Mouse (Mus musculus): ENCODE data around the gene Lrch3. TPM values are rescaled to one million over a fixed set of nuclear protein-coding genes. Genes with fewer than 3 reads are reported as not detected.

The Lrch3 gene
- 24.9 TPM for polyA plus RNA-seq (2014; fragmentation: Illumina TruSeq; extraction: RNeasy Lipid Tissue Mini Kit (QIAGEN cat#74804); ENCODE audit: low read depth, low replicate concordance)

DNA sequence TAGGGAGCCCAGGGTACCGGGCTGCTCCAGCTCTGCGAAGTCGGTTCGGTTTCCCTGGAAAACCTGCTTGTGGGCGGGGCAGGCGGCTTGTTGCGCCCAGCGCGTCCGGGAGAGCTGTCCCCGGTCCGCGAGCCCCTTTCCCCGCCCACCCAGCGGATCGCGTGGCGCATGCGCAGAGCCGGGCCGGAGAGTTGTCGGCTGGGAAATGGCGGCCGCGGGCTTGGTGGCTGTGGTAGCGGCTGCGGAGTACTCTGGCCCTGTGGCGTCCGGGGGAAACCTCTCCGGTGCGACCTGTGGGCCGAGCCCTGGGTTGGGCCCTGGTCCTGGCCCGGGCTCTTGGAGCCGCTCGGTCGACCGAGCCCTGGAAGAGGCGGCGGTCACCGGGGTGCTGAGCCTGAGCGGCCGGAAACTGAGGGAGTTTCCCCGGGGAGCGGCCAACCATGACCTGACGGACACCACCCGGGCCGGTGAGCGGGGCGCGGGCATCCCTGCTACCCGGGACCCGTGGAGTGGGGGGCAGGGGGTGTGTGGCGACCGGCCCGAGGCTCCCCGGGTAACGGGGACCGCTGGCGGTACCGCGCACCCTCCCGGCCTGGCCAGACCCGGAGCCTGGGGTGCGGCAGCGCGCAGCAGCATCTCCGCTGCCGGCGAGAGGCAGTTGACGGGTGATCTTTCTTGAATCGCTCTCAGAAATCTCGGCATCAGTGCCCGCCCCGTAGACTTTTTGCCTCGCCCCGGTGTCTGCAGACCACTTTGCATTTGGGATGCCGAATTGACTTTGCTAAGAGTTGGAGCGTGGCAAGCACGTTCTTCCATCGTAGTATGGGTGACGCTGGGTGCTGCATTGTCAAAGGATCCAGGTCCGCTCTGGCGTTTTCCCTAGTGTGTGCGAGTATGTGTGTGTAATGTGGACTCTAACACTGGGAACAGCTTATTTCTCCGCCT is at the start of gene Lrch3:
Lrch3 (plus strand) TSS at position 164 of the 945 bp plus-strand sequence.

DNA sequence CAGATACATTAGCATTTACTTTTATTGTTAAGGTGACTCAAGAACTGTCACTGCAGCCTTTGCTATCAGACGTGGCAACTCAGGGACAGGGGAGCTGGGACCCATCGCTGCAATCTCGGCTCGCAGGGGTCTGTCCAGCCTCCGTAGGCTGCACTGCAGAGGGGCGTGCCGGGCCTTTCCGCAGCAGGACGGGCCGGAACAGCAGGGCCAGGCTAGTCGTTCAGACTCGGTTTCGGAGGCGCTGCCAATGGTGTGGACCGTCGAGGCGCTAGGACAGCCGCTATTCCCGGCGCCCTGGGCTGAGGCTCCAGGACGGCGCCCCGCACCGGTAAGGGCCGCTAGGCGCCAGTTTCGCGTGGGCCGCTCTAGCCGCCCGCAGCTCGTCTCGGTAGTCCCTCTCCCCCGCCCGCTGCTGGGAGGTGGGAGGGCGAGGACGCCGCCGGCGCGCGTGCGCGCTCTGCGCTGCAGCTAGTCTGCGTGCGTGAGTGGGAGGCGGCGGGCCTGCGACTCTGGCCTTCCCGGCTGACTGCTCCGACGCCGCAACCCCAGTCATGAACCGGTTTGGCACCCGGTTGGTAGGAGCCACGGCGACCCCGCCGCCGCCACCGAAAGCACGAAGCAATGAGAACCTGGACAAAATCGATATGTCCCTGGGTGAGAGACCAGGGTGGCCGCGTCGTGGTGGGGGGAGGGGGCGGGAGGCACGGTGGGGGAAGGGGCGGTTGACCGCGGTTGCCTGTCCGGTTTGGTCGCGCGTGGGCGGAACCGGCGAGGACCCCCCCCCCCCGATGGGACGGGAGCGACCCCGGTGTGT is 36.4 kb upstream of the Lrch3 start, which contains the start of the genes Fyttd1 and Rubcn:
Fyttd1 (plus strand) TSS at position 158 of the 814 bp plus-strand sequence.
Rubcn (minus strand) TSS at position 424 of the 814 bp plus-strand sequence.

DNA sequence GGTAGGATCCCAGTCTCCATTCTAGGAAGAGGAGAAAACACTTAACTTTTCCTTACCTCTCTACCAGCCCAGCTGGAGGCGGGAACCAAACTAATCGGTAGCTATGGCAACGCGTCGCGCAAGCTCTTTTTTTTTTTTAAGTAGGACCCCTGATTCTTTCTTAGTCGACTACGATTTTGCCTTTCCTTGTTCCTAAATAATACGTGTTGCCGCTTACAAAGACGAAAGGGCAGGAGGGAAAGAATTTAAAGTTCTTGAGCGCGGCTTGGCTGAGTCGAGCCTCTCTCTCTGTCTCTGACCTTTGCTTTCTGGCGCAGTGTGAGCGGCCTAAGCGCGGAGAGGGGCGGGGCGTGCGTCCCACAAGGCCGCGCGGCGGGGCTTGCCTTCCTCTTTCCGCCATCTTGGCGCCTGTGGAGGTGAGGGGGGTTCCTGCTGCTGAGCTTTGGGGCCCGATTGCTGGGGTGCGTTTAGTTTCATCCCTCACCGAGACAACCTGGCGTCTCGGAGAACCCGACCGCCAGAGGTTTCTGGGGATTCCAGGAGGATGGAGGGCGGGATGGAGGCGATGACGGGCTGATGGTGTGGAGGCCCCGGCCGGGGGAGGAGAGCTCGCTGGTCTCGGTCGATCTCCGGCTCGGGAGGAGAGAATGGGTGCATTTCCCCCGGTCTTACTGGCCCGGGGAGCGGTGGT is 142.3 kb downstream of the Lrch3 start, which contains the start of the genes Iqcg and Rpl35a:
Iqcg (minus strand) TSS at position 124 of the 691 bp plus-strand sequence.
Rpl35a (plus strand) TSS at position 359 of the 691 bp plus-strand sequence.

DNA sequence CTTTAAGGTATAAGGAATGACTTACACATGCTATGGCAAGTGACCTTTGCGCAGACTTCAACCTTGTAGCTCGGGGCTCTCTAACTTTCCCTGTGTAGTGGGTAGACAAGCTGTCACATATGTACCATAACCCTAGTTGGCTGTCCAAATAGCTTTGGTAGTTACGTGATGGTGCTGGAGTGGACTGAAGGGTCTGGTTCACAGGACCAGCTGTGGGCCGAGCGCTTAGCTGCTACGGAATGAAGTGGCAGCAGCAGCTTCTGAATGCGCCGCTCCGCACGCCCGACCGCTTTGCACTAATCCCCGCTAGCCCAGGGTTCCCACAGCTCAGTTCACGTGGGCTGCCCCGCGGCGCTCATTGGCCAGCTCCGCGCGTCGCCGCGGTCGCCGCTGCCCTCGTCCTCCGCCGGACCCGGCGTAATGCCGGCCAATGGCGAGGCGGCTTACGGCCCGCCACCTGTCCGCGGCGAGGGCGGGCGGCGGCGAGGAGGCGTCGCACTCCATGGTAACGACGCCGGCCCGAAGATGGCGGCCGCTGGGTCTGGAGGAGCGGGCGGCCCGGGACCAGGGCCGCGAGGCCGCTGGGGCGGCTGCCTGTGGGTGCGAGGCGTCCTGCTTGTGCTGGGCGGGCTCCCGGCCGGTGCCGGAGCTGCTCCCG is 148.3 kb downstream of the Lrch3 start, which contains the start of gene Lmln:
Lmln (plus strand) TSS at position 498 of the 658 bp plus-strand sequence.

Other genes with a start within 250 kb of the Lrch3 start
- gene Muc4, start 178.2 kb upstream of the Lrch3 start, polyA plus RNA-seq (2014; fragmentation: Illumina TruSeq; extraction: RNeasy Lipid Tissue Mini Kit (QIAGEN cat#74804); ENCODE audit: low read depth, low replicate concordance), result 1.5 TPM
- gene Muc20, start 116.7 kb upstream of the Lrch3 start, polyA plus RNA-seq (2014; fragmentation: Illumina TruSeq; extraction: RNeasy Lipid Tissue Mini Kit (QIAGEN cat#74804); ENCODE audit: low read depth, low replicate concordance), result 7.7 TPM
- 32.1 TPM for gene Smbd1, start 103.6 kb upstream of the Lrch3 start, polyA plus RNA-seq (2014; fragmentation: Illumina TruSeq; extraction: RNeasy Lipid Tissue Mini Kit (QIAGEN cat#74804); ENCODE audit: low read depth, low replicate concordance)
- 61.6 TPM for gene Fyttd1, start 36.6 kb upstream of the Lrch3 start, polyA plus RNA-seq (2014; fragmentation: Illumina TruSeq; extraction: RNeasy Lipid Tissue Mini Kit (QIAGEN cat#74804); ENCODE audit: low read depth, low replicate concordance)
- 35.4 TPM for gene Rubcn, start 36.3 kb upstream of the Lrch3 start, polyA plus RNA-seq (2014; fragmentation: Illumina TruSeq; extraction: RNeasy Lipid Tissue Mini Kit (QIAGEN cat#74804); ENCODE audit: low read depth, low replicate concordance)
- gene Iqcg, start 142.1 kb downstream of the Lrch3 start, polyA plus RNA-seq (2014; fragmentation: Illumina TruSeq; extraction: RNeasy Lipid Tissue Mini Kit (QIAGEN cat#74804); ENCODE audit: low read depth, low replicate concordance), result 5.7 TPM
- gene Rpl35a, start 142.4 kb downstream of the Lrch3 start, polyA plus RNA-seq (2014; fragmentation: Illumina TruSeq; extraction: RNeasy Lipid Tissue Mini Kit (QIAGEN cat#74804); ENCODE audit: low read depth, low replicate concordance), result 1,042 TPM
- 3.0 TPM for gene Lmln, start 148.4 kb downstream of the Lrch3 start, polyA plus RNA-seq (2014; fragmentation: Illumina TruSeq; extraction: RNeasy Lipid Tissue Mini Kit (QIAGEN cat#74804); ENCODE audit: low read depth, low replicate concordance)